Mouse (Mus musculus): ENCODE measurements around the gene Plpp3.
"Not testable (repeated sequence)": the region's sequence is repeated elsewhere in the genome, so short reads cannot be mapped to it uniquely, and the experiment has no call there.

Plpp3 gene

DNA sequence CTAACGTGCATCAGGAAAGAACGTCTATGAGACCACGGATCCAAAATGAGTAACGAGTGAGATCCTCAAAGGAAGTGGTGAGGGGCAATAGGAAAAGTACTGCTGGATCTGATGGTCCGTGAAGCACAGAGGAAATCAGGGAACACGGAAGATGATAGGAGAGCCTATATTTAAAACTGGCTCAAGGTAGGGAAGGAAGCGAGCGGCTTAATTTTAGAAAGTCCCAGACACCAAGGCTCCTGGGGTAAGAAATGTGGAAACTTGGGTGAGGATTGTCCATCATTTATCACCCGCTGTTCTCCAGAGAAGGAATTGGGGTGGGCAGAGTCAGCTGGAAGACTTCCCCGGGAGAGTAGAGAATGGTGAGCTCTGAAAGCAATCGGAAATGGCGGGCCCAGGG is 105.2 kb downstream of the Plpp3 start:
- DNase-seq, result no peak

DNA sequence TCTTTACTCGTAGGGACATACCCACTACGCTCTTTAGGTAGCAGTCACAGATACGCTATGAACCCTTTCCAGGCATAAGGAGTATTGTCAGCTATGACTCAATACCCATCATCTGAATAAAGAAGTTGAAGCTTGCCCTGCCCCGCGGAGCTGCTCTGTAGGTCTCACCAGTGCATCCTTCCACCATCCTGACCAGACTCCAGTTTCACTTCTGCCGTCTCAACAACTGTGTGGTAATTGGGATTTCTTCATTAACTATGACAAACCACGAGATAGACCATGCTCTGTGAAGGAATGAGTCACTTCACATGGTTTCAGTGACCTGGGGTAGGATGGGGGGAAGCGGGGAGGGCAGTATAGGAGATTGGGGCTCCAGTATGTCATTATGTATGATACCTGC is 106.5 kb downstream of the Plpp3 start:
- no peak for DNase-seq

DNA sequence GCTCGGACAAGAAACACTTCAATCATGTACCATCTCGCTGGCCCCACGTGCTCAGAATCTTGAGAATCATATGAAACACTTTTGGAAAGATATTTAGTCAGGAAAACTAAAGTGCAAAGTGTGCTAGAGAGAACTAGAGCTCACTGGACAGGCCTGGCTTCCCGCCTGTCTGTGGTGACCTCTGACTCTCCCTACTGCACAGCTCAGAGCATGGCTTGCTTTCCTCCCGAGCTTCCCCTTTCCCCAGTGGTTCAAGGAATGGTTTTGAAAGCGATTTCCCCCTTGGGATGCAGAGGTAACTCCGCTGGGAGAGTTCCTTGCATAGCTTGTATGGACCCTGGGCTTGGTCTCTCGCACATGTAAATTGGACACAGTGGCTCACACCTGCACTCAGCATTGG is 107.9 kb downstream of the Plpp3 start:
- DNase-seq, result no peak

DNA sequence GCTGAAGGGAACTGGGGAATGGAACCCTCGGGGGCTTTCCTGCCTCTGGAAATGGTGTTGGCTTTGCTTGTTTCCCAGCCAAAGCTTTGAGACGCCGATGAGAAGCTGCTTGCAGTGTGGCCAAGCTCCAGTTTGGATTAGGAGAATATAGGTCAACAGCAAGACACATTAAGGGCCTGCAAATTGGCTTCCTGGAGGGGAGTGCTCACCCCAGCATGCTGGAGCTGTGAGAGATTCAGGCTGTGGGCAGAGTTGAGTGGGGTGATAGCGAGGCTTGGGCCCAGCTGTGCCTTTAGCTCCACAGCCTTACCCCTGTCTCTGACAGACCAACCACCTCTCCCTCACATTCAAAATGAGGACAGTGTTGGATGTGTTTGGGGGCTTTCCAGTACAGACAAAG is 108.5 kb downstream of the Plpp3 start:
- no peak for DNase-seq

DNA sequence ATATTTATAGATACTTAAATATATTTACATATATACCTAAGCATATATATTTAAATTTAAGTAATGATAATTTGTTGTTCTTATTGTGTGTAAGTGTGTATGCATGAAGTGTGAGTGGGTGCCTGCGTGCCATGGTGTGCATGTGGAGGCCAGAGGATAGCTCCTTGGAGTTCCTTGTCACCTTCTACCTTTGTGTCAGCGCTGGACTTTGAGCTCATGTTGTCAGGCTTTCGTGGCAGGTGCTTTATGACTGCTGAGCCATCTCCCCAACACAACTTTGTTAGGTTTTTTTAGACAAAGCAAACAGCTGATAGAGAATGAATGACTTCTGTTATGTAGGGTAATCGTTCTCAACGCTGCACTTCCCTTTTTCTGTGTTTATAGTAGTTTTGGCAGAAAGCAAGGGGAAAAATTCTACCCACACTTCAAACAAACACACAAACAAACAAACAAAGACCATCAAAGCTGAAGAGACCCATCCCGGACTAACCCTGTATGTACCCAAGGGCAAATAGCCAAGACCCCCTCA is 111.1 kb downstream of the Plpp3 start:
- DNase-seq, result no peak

DNA sequence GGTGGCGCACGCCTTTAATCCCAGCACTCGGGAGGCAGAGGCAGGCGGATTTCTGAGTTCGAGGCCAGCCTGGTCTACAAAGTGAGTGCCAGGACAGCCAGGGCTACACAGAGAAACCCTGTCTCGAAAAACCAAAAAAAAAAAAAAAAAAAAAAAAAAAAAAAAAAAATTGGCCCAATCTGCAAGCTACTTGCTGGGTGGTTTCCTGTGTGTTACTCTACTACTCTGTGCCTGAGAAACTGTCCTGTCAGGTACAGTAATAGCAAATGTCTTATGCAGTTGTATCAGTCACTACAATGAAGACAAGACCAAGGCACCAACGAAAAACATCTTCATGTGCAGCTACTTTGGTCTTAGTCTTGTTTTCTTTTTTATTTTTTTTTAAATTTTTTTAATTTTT is 112.3 kb downstream of the Plpp3 start:
- DNase-seq, result not testable (repeated sequence)

DNA sequence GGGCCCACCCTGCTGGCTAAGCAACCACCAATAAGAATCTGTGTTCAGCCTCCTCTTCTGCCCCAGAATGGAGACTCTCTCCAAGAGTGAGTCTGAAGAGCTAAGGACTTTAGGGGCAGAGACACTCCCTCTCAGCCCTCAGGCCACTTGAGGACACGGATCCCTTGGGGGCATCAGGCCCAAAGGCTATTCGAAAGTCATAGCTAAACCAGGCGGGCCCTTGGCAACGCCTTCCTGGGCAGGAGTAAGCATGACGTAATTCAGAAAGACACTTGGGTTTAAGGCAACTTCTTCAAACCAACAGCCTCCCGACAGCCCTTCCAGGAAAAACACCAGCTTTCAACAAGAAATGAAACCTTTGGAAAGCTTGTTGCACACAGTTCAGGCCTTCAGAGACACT is 114.0 kb downstream of the Plpp3 start:
- DNase-seq, result no peak

DNA sequence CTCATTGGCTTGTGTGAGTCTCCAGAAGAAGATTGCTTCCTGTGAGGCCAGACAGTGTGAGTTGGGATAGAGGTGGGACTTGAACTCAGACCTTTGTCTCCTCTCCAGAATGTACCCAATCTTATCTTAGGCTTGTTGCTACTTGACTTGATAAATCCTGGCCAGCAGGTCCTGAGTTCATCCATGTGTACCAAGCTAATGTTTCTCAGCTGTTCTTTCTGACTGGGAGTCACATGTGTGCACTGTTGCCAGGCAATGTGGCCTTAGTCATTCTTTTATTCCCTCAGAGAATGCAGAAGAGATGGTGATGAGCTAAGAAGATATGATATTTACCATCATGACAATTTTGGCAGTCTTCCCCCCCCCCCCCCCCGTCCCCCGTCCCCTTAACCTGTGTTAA is 115.9 kb downstream of the Plpp3 start:
- DNase-seq, result no peak

DNA sequence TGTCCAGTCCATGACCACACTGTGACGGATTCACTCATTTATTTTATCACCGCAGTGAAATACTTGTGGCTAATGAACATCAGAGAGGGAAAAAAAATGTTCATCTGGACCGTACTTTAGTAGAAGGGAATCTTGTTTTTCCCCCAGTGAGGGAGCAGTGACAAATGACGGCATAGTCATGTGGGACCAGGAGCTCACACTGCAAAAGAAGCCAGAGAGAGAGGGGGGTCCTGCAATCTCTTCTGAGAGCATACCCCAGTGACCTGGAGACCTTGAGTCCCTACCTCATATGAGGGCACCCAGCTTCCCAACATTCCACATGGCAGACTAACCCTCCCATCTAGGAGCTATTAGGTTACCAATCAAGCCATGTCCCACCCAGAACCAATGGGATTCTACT is 116.3 kb downstream of the Plpp3 start:
- no peak for DNase-seq

DNA sequence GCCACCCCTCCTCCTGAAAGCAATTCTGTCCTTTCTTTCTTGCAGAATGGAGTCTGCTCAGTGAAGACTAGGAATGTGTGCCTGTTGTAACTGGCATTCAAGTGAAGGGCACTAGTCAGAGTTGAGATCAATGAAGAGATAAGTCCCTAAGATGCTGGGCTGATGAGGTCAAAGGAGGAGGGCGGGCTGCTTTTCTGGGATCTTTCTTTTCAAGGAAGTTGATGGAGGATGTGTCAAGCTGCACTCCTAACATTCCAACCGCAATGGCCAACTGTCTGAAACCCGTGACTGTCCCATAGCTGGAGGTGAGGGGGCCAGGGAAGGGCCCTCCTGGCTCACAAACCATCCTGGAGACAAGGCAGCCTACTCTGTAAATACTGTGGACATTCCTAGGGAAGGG is 118.5 kb downstream of the Plpp3 start:
- no peak for DNase-seq

DNA sequence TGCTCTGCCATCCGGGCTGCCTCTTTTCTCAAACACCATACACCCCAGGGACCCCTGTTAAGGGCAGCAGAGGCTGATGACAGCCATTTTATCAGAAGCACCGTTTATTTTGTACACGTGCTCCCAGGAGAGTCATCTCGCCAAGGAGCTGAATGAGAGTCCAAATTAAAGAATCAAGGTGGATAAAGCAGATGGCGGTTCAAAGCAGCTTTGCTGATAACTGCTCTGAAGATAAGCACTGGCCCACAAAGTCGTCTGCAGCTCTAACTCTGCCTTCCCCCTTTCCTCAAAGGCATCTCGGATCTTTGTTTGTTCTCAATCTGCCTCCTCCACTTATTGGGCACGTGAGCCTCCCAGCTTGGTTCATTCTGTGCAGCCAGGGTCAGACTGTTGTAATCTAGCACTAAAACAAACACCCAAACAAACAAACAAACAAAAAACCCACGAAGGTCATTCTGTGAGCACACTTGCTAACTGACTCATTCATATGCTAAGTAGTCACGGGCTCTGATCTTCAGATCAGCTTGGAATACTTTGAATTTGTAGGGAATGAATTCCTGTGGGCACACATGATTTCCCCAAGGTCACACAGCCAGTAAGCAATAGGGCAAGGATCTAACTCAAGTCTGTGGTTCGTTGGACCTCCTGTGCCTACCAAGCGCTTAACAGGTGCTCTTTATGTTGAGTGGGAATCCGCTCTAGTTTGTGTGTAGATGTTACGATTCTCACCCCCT is 119.1 kb downstream of the Plpp3 start:
- no peak for DNase-seq

DNA sequence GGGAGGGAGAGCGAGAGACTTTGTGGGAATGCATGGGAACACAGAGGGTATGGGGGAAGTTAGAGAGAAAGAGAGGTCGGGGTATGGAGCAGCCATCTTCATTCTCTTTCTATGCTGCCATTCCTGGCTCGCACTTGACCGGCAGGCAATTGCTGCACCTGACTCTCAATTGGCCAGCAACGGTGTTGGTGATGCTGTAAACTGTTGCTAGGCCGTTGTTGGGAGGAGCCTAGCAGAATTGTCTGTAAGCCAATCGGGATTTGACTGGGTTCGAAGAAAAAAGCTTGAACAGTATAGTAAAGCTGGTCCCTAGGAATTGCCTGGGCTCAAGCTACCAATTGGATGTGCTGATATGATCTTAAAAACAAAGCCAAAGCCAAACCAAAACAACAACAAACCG is 121.0 kb downstream of the Plpp3 start:
- DNase-seq, result no peak

DNA sequence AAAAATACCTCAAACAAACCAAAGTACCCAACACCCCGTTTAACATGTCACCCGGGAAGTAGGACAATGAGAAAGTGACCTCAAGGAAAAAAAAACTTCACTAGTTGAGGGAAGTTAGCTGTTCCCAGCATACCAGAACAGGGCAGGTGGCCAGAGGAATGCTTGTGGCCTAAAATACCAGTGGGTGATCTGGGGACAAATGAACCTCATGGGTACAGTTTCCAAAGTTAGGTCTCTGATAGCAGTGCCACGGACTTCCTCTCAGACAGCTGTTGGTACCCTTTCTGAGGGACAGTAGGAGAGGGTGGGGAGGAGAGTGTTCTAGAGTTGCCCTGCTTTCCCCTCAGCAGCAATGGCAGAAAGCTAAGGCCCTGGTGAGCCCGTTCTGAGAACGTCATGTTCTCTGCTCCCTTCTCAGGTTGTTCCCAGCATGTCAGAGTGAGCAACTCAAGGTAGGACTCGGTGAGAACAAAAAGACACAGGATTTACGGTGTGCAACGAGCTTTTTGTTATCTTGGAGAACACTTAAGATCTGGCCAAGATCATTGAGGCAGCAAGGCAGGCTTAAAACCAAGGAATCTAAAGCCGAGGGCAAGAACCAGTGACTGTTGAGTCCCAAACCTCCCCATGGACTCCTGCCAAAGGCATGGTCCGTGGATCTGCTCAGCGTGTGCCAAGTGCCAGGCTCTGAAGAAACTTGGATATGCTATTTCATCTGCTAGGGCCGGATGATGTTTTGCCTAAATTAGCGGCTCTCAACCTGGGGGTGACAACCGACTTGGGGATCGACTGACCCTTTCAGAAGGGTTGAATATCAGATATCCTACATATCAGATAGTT is 121.6 kb downstream of the Plpp3 start:
- DNase-seq, result no peak

DNA sequence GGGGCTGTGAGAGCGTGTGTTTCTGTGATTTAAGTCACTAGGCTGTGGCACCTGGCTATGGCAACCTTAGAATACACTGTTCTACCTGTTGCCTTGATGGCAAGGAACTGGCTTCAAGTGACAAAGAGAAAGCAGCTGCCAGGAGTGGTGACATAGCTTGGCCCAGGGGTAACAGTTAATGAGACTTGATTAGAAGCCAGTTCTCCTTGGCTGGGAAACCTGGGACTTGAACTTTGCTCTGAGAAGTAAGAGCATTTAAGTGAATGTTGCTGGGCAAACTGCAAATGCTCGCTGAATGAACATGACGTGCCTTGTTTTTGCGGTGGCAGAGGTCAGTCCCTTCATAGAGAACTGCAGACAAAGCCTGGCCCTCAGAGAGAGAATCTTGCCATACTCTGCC is 122.7 kb downstream of the Plpp3 start:
- DNase-seq, result no peak

DNA sequence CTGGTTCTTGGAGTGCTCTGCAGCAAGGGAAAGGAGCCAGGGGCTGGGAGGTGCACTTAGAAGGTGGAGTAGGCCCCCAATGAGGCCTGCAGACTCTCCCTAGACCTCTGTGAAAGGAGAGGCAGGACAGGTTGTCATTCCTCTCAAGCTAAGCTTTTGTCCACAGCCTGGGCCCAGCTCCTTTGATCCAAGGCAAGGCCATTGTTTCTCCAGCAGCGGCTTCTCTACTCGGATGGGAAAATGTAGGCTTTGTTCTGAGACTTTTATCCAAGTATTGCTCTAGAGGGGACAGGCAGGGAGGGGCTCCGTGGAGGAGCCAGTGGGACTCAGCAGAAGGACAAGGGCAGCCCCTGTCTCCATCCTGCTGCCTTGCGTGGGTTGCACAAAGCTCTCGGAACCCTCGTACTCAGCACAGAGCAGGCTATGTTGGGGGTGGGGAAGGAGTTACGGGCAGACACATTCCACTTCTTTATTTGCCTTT is 124.6 kb downstream of the Plpp3 start:
- peak; percentile 54 for DNase-seq
